Mouse (Mus musculus) limb, embryonic 13.5 days (tissue): ENCODE data around the gene Dnase2a. TPM values are rescaled to one million over a fixed set of nuclear protein-coding genes. Genes with fewer than 3 reads are reported as not detected.

Experiments
- ATAC-seq: fragments of 200-750 bp; cut with Nextera tagmentation; 2 replicates; pipeline ENCODE4 v1.8.0; 2017; ENCODE audit warnings: low read depth, moderate number of reproducible peaks, moderate TSS enrichment; ENCODE audit not compliant: low FRiP score
- H3K27ac ChIP-seq: fragments of 300-500 bp; sonication (generic); 2 replicates; pipeline ENCODE4 v1.5.1; 2015; ENCODE audit warnings: inconsistent platforms, mild to moderate bottlenecking, moderate library complexity
- H3K27me3 ChIP-seq: fragments of 300-500 bp; sonication (generic); 2 replicates; pipeline ENCODE4 v1.6.1; 2015; ENCODE audit warnings: mild to moderate bottlenecking, inconsistent platforms
- H3K36me3 ChIP-seq: fragments of 300-500 bp; sonication (generic); 2 replicates; pipeline ENCODE4 v1.6.1; 2015; ENCODE audit warnings: inconsistent platforms, mild to moderate bottlenecking, moderate library complexity
- H3K4me1 ChIP-seq: fragments of 300-500 bp; sonication (generic); 2 replicates; pipeline ENCODE4 v1.6.1; 2015; ENCODE audit warnings: inconsistent platforms
- H3K4me2 ChIP-seq: fragments of 300-500 bp; sonication (generic); replicated peaks from 2 replicates; pipeline ENCODE4 v1.6.1; 2015; ENCODE audit warnings: inconsistent platforms, mild to moderate bottlenecking, moderate library complexity
- H3K4me3 ChIP-seq: fragments of 300-500 bp; sonication (generic); 2 replicates; pipeline ENCODE4 v1.5.1; 2015; ENCODE audit warnings: moderate library complexity, mild to moderate bottlenecking, inconsistent platforms
- H3K9ac ChIP-seq: fragments of 300-500 bp; sonication (generic); 2 replicates; pipeline ENCODE4 v1.6.1; 2015; ENCODE audit warnings: mild to moderate bottlenecking, inconsistent platforms
- H3K9me3 ChIP-seq: fragments of 300-500 bp; sonication (generic); 2 replicates; pipeline ENCODE4 v1.6.1; 2016; ENCODE audit warnings: inconsistent platforms
- WGBS: fragments of 180-500 bp; shearing (Covaris S2); methylation state at CpG from one replicate; pipeline ENCODE4 v1.1.7; 2015; 5-methylcytosine and 5-hydroxymethylcytosine counted together
- polyA plus RNA-seq: library from polyadenylated mRNA; unstranded; fragments of >200 nt; fragmentation: Nextera tagmentation; extraction: Ambion mirVana; gene quantifications from 2 replicates; pipeline ENCODE4 v1.2.1, GENCODE M21; 2015

The Dnase2a gene
- polyA plus RNA-seq, 1 experiment from 2014 or later, result 18.5 TPM

- no peak overlapping the region for H3K4me2 ChIP-seq
- no peak overlapping the region for H3K9ac ChIP-seq
- H3K4me1 ChIP-seq, result peaks cover 22% of the 10 kb centered on the region
- no peak for ATAC-seq
- H3K36me3 ChIP-seq, result peaks cover 8% of the 10 kb centered on the region
- peaks cover 11% of the 10 kb centered on the region; the same call in 1 of the 2 replicates for H3K9me3 ChIP-seq
- no peak overlapping the region for H3K27ac ChIP-seq
- H3K4me3 ChIP-seq, result no peak overlapping the region
- WGBS, result 85% methylated on average over 6 of the region's 6 CpGs
- H3K27me3 ChIP-seq, result peaks cover 67% of the 10 kb centered on the region
Measured at GRCm38 (mm10) chr8:84910551-84910950, 2.2 kb downstream of the Dnase2a start.

DNA sequence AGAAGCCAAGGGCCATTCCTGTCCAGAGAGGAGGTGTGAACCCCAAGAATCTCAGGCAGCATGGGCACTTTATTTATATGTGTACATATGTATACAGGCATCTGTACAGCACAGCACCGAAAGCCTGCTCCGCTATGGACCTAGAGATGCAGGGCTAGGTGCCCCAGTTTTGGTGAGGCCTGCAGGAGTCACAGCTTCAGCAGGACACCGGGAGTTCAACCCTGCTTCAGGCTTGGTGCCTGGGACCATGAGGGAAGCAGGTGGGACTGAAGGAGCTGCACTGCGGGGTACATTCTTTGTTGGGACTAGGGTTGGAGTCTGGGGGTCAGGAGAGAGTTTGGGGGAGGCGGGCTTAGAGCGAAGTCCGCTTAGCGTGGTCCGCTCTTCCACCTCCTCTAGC is 3.5 kb downstream of the Dnase2a start:
- Histone ChIP-seq H3K36me3 (peaks cover 8% of the 10 kb centered on the region), H3K27me3 (peaks cover 79% of the 10 kb centered on the region), H3K4me2 (no peak overlapping the region), H3K9me3 (peaks cover 11% of the 10 kb centered on the region; the same call in 1 of the 2 replicates), H3K27ac (no peak overlapping the region), H3K9ac (no peak overlapping the region), H3K4me3 (no peak overlapping the region), H3K4me1 (peaks cover 22% of the 10 kb centered on the region)
- ATAC-seq, result no peak
- WGBS, result 87% methylated on average over 9 of the region's 9 CpGs

GRCm38 (mm10) chr8:84912391-84912790 is 4.0 kb downstream of the Dnase2a start:
- Histone ChIP-seq H3K4me1 (peaks cover 22% of the 10 kb centered on the region), H3K4me3 (peak overlapping the region; percentile 50), H3K9ac (peak overlapping the region; percentile 64), H3K9me3 (peaks cover 11% of the 10 kb centered on the region; the same call in 1 of the 2 replicates), H3K27ac (no peak overlapping the region), H3K27me3 (peaks cover 85% of the 10 kb centered on the region), H3K36me3 (peaks cover 8% of the 10 kb centered on the region), H3K4me2 (peak overlapping the region; percentile 94)
- no peak for ATAC-seq
- WGBS, result 20% methylated on average over 27 of the region's 27 CpGs

DNA sequence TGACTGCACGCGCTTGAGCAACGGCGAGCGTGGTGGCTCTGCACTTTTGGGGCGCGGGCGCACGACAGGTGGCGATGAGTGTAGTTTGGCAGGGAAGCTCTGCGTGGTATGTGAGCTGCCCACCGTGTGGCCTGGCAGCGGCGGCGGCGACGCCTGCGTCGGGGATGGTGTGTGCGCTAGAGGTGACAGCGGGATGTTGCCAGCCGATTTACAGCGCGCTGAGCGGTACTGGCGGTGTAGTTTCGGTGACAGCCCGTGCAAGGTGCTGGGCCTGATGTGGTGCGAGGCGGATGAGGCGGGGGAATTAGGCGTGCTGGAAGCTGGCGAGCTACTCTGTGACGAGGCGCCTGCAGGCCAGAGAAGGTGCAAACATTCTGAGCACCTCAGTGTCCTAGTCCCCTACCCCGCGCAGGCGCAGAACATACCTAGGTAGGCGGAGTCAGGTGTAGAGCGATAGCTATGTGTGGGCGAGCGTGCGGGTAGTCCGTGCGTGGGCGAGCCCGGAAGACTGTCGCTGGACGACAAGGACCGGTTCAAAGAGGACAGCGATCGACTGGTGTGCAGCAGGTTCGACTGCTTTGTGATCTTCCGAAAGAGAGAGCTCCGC is 4.6 kb downstream of the Dnase2a start:
- WGBS, result under 1% methylated on average over 55 of the region's 55 CpGs
- Histone ChIP-seq H3K36me3 (peaks cover 8% of the 10 kb centered on the region), H3K9me3 (peaks cover 11% of the 10 kb centered on the region; the same call in 1 of the 2 replicates), H3K9ac (peak overlapping the region; percentile 64), H3K27ac (no peak overlapping the region), H3K4me3 (peak overlapping the region; percentile 50), H3K4me1 (peaks cover 22% of the 10 kb centered on the region), H3K4me2 (peak overlapping the region; percentile 94), H3K27me3 (peaks cover 91% of the 10 kb centered on the region)
- peak; percentile 56 for ATAC-seq

DNA sequence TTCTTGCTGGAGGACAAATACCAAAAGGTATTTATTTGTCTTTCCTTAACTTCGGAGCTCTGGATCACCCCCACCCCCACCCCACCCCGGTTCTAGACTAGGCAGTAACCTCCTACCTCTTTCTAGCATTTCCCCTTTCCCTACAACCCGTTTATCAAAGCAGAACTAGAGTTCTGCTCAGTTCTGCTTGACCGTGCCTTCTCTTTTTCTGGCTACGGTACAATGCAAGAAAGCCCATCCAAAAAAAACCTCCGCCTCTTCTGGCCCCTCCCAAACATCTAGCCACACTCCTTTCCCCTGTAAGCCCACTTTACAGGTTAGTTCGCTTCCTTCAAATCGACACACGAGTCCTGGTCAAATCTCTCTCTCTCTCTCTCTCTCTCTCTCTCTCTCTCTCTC is 5.1 kb downstream of the Dnase2a start:
- H3K4me1 ChIP-seq, result peaks cover 22% of the 10 kb centered on the region
- no peak for ATAC-seq
- peaks cover 96% of the 10 kb centered on the region for H3K27me3 ChIP-seq
- H3K9ac ChIP-seq, result peak overlapping the region; percentile 64
- H3K9me3 ChIP-seq, result peaks cover 11% of the 10 kb centered on the region; the same call in 1 of the 2 replicates
- peaks cover 8% of the 10 kb centered on the region for H3K36me3 ChIP-seq
- H3K27ac ChIP-seq, result no peak overlapping the region
- peak overlapping the region; percentile 50 for H3K4me3 ChIP-seq
- 7% methylated on average over 9 of the region's 9 CpGs for WGBS
- peak overlapping the region; percentile 94 for H3K4me2 ChIP-seq

- Histone ChIP-seq H3K4me2 (peak overlapping the region; percentile 94; the same call in 1 of the 2 replicates), H3K27ac (no peak overlapping the region), H3K9me3 (peaks cover 11% of the 10 kb centered on the region; the same call in 1 of the 2 replicates), H3K4me3 (peak overlapping the region; percentile 50), H3K27me3 (peaks cover 98% of the 10 kb centered on the region), H3K36me3 (peaks cover 8% of the 10 kb centered on the region), H3K9ac (no peak overlapping the region), H3K4me1 (peaks cover 20% of the 10 kb centered on the region)
- no peak for ATAC-seq
- WGBS, result 39% methylated on average over 4 of the region's 4 CpGs
Measured at GRCm38 (mm10) chr8:84913960-84914359, 5.6 kb downstream of the Dnase2a start.

GRCm38 (mm10) chr8:84915269-84915668 is 6.9 kb downstream of the Dnase2a start:
- no peak for ATAC-seq
- Histone ChIP-seq H3K27me3 (peaks cover 95% of the 10 kb centered on the region), H3K4me2 (no peak overlapping the region), H3K27ac (no peak overlapping the region), H3K4me1 (peaks cover 10% of the 10 kb centered on the region), H3K4me3 (no peak overlapping the region), H3K9ac (no peak overlapping the region), H3K9me3 (peaks cover 11% of the 10 kb centered on the region; the same call in 1 of the 2 replicates), H3K36me3 (peaks cover 7% of the 10 kb centered on the region)
- WGBS, result 85% methylated on average over 8 of the region's 8 CpGs

DNA sequence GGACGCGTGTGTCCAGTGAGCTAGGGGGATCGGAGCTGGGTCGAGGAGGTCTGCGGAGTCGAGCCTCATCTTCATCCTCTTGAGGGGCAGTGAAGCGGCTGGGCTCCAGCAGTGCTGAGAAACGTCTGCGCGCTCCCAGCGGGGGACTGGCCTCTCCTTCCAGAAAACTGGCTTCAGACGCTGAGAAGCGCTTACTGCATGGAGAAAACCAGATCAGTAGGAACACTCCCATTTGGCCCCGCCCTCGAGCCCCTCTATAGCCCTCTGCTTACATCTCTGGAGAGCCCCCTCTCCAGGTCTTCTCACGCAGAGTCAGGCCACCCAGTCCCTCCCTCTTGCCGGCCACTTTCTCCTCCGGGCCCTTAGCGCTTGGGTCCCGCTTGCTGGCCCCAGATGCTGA is 9.4 kb downstream of the Dnase2a start:
- peaks cover 76% of the 10 kb centered on the region for H3K27me3 ChIP-seq
- H3K4me2 ChIP-seq, result no peak overlapping the region; the same call in 1 of the 2 replicates
- no peak overlapping the region for H3K9ac ChIP-seq
- 25% methylated on average over 20 of the region's 20 CpGs for WGBS
- no peak overlapping the region for H3K27ac ChIP-seq
- H3K4me3 ChIP-seq, result no peak overlapping the region
- H3K4me1 ChIP-seq, result peaks cover 4% of the 10 kb centered on the region; the same call in 1 of the 2 replicates
- H3K36me3 ChIP-seq, result no peaks in the 10 kb centered on the region
- ATAC-seq, result no peak
- peaks cover 11% of the 10 kb centered on the region; the same call in 1 of the 2 replicates for H3K9me3 ChIP-seq

- no peak overlapping the region for H3K4me2 ChIP-seq
- no peak overlapping the region for H3K4me3 ChIP-seq
- peaks cover 72% of the 10 kb centered on the region for H3K27me3 ChIP-seq
- no peaks in the 10 kb centered on the region for H3K36me3 ChIP-seq
- WGBS, result 90% methylated on average over 15 of the region's 15 CpGs
- no peak for ATAC-seq
- no peaks in the 10 kb centered on the region for H3K4me1 ChIP-seq
- H3K9me3 ChIP-seq, result peaks cover 11% of the 10 kb centered on the region; the same call in 1 of the 2 replicates
- H3K9ac ChIP-seq, result no peak overlapping the region
- H3K27ac ChIP-seq, result no peak overlapping the region
Measured at GRCm38 (mm10) chr8:84918646-84919045, 10.3 kb downstream of the Dnase2a start.

DNA sequence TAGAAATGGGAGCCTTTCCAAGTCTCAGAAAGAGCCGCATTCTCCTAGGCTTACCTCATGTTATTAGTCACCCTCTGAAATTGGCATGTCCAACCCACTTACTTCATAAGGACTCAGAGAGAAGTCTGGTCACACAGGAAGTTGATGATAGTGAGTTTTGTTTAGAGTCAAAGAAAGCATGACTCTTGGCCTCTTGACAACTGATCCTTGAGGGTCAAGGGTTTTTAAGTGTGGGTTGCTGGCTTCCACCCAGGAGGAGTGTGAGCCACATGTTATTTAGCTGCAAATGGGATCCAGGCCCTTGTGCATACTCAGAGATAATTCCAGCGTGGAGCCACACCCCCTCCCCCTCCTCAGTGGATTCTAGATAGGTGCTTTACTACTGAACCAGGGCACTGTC is 13.2 kb downstream of the Dnase2a start:
- Histone ChIP-seq H3K9ac (no peak overlapping the region), H3K27me3 (peaks cover 55% of the 10 kb centered on the region), H3K4me3 (no peak overlapping the region), H3K4me1 (no peaks in the 10 kb centered on the region), H3K4me2 (no peak overlapping the region), H3K27ac (no peak overlapping the region), H3K9me3 (no peaks in the 10 kb centered on the region), H3K36me3 (no peaks in the 10 kb centered on the region)
- 73% methylated on average over 2 of the region's 2 CpGs for WGBS
- ATAC-seq, result no peak

DNA sequence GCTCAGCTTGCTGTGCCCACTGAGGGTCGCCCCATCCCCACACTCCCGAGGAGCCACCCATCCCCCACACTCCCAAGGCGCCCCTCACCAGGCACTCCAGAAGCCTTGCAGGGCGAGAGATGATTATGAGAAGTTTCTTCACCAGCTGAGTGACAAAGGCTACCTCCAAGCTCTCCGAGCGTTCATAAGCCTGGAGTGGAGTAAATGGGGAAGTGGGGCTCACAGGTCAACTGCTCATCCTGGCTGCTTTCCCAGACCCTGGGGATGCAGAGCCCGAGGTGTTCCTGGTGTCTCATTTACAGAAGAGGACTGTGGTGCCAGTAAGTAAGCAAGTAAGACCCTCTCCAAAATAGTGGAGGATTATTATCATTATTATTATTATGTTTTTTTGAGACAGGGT is 17.2 kb downstream of the Dnase2a start:
- H3K9ac ChIP-seq, result no peak overlapping the region
- H3K4me2 ChIP-seq, result no peak overlapping the region
- H3K27ac ChIP-seq, result no peak overlapping the region
- H3K4me3 ChIP-seq, result no peak overlapping the region
- H3K36me3 ChIP-seq, result no peaks in the 10 kb centered on the region
- peaks cover 49% of the 10 kb centered on the region for H3K27me3 ChIP-seq
- ATAC-seq, result no peak
- no peaks in the 10 kb centered on the region for H3K9me3 ChIP-seq
- peaks cover 8% of the 10 kb centered on the region; the same call in 1 of the 2 replicates for H3K4me1 ChIP-seq
- 65% methylated on average over 7 of the region's 7 CpGs for WGBS

DNA sequence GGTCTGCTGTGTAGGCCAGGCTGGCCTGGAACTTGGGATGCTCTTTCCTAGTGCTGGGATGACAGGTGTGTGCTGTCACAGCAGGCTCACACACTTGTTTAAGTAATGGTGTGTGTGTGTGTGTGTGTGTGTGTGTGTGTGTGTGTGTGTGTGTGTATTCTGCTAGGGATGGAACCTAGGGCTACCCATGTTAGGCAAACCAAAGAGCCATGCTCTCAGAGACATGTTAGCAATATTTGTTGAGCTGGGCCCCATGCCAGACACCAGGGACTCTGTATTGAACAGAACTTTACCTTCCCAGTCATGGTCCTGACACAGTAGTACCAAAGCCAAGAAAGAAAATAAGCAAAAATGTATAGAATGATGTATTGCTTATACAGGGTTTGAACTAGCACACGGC is 19.2 kb downstream of the Dnase2a start:
- H3K27me3 ChIP-seq, result peaks cover 63% of the 10 kb centered on the region
- H3K4me2 ChIP-seq, result no peak overlapping the region
- H3K9ac ChIP-seq, result no peak overlapping the region
- H3K9me3 ChIP-seq, result no peaks in the 10 kb centered on the region
- no peak overlapping the region for H3K4me3 ChIP-seq
- H3K36me3 ChIP-seq, result no peaks in the 10 kb centered on the region
- no peak for ATAC-seq
- peaks cover 8% of the 10 kb centered on the region; the same call in 1 of the 2 replicates for H3K4me1 ChIP-seq
- 78% methylated on average over 1 of the region's 1 CpGs for WGBS
- H3K27ac ChIP-seq, result no peak overlapping the region
